Mouse (Mus musculus): Measurements from ENCODE around the gene Rhot2. TPM values are rescaled to one million over a fixed set of nuclear protein-coding genes. Genes with fewer than 3 reads are reported as not detected.
"Not testable (repeated sequence)": the region's sequence is repeated elsewhere in the genome, so short reads cannot be mapped to it uniquely, and the experiment has no call there.

Rhot2 gene
- polyA plus RNA-seq, 1 experiment from 2014 or later = 22.6 TPM

GRCm38 (mm10) chr17:25874721-25875170 is 30.1 kb upstream of the Rhot2 start, which contains the start of gene Mettl26:
Mettl26 (plus strand) TSS chr17:25875074.
- peak; percentile 94 for DNase-seq (ENCODE audit: low spot score)

- no peak for DNase-seq (ENCODE audit: low spot score)
Observed at GRCm38 (mm10) chr17:25874148-25874720, 29.6 kb upstream of the Rhot2 start.

- DNase-seq (ENCODE audit: low spot score) = no peak
Observed at GRCm38 (mm10) chr17:25873405-25874147, 28.9 kb upstream of the Rhot2 start.

- no peak for DNase-seq (ENCODE audit: low spot score)
Observed at GRCm38 (mm10) chr17:25872676-25873075, 28.0 kb upstream of the Rhot2 start.

GRCm38 (mm10) chr17:25871566-25871965 is 26.9 kb upstream of the Rhot2 start:
- DNase-seq (ENCODE audit: low spot score) = not testable (repeated sequence)

- DNase-seq (ENCODE audit: low spot score) = no peak
Observed at GRCm38 (mm10) chr17:25869954-25870353, 25.3 kb upstream of the Rhot2 start.

GRCm38 (mm10) chr17:25869498-25869897 is 24.8 kb upstream of the Rhot2 start:
- no peak for DNase-seq (ENCODE audit: low spot score)

GRCm38 (mm10) chr17:25868601-25869191 is 24.0 kb upstream of the Rhot2 start, which contains the start of gene Mcrip2:
Mcrip2 (minus strand) TSS chr17:25868764.
- peak; percentile 69 for DNase-seq (ENCODE audit: low spot score)

- no peak for DNase-seq (ENCODE audit: low spot score)
Observed at GRCm38 (mm10) chr17:25867836-25868600, 23.4 kb upstream of the Rhot2 start.

- DNase-seq (ENCODE audit: low spot score) = peak; percentile 53
Observed at GRCm38 (mm10) chr17:25867509-25867835, 22.8 kb upstream of the Rhot2 start.

GRCm38 (mm10) chr17:25866172-25866571 is 21.5 kb upstream of the Rhot2 start:
- DNase-seq (ENCODE audit: low spot score) = no peak

GRCm38 (mm10) chr17:25865288-25865687 is 20.6 kb upstream of the Rhot2 start:
- no peak for DNase-seq (ENCODE audit: low spot score)

- DNase-seq (ENCODE audit: low spot score) = no peak
Observed at GRCm38 (mm10) chr17:25864311-25864710, 19.7 kb upstream of the Rhot2 start.

GRCm38 (mm10) chr17:25863681-25864080 is 19.0 kb upstream of the Rhot2 start:
- no peak for DNase-seq (ENCODE audit: low spot score)

- DNase-seq (ENCODE audit: low spot score) = no peak
Observed at GRCm38 (mm10) chr17:25861704-25862612, 17.3 kb upstream of the Rhot2 start.

GRCm38 (mm10) chr17:25860832-25861703 is 16.4 kb upstream of the Rhot2 start, which contains the start of gene Wdr90:
Wdr90 (minus strand) TSS chr17:25861501.
- DNase-seq (ENCODE audit: low spot score) = peak; percentile 95

- no peak for DNase-seq (ENCODE audit: low spot score)
Observed at GRCm38 (mm10) chr17:25860229-25860628, 15.6 kb upstream of the Rhot2 start.

GRCm38 (mm10) chr17:25843636-25844395 is 835 bp downstream of the Rhot2 start:
- DNase-seq (ENCODE audit: low spot score) = no peak

GRCm38 (mm10) chr17:25843122-25843521 is 1.5 kb downstream of the Rhot2 start:
- no peak for DNase-seq (ENCODE audit: low spot score)

All from thymus, postnatal 0 days (tissue).